9 mouse cellular contexts compared by ENCODE assay signal in genomic region chr4:137890596-137890995, GRCm38 (mm10). TPM values are rescaled to one million over a fixed set of nuclear protein-coding genes. Genes with fewer than 3 reads are reported as not detected.
DNase-seq lines count a peak whose midpoint lies in the region; TF ChIP-seq lines count a peak whose summit lies in the region.
"Had no signal": no experiment of that assay in that cellular context is flagged by ENCODE, and none has a peak within 500 bp of the region (broad histone marks: within the 10 kb centered on the region; RNA-seq: fewer than 3 reads in every experiment).

No protein-coding gene starts in this region.

- peak; percentile 81 for DNase-seq in gastrocnemius, adult 18-20 months (ENCODE audit: low spot score)
- DNase-seq in gastrocnemius, postnatal 10 days, result no peak
- DNase-seq in 3T3-L1 (ENCODE audit: low read depth, low spot score), result peak; percentile 83
- peak; percentile 58 to 67 for DNase-seq in heart, postnatal 14 days
- DNase-seq in lung, postnatal 4 days, result peak; percentile 72 to 76
- DNase-seq in embryo, embryonic 11 days, result no peak
- no peak for DNase-seq in ovary, adult 18-20 months (ENCODE audit: low spot score)

- no peak for TF ChIP-seq POLR2A in bone marrow, adult 2 months (IDR thresholded peaks at IDR 0.05; ENCODE audit: borderline replicate concordance, control insufficient read depth, low read depth, low read length)

- H3K27ac ChIP-seq in bone marrow, adult 2 months (ENCODE audit: control insufficient read depth, insufficient read depth, low read depth, low read length, poor library complexity), result no peak overlapping the region

- H3K4me1 ChIP-seq in bone marrow, adult 2 months (ENCODE audit: control insufficient read depth, insufficient read depth, low read length), result no peaks in the 10 kb centered on the region

- TF ChIP-seq CTCF in bone marrow, adult 2 months (IDR thresholded peaks at IDR 0.05; ENCODE audit: control insufficient read depth, insufficient read depth, low read length), result peak; percentile 40; the same call in 1 of the 2 replicates

- intact Hi-C loops in heart, postnatal 14 days (cut with DNase I), result no loop called here

- H3K4me3 ChIP-seq in bone marrow, adult 2 months (replicated peaks; ENCODE audit: control insufficient read depth, low read depth, low read length), result no peak overlapping the region
- H3K4me3 ChIP-seq: erythroblast, embryonic 14.5 days had no signal

- 36% methylated on average over 4 of the region's 4 CpGs for WGBS in bone marrow, adult 2 months

RNA-seq across cellular contexts. Expression of gene Ece1, which starts 28.6 kb away (rescaled TPM):
- total RNA-seq in gastrocnemius, adult 18-20 months (2021), result 10 to 100 TPM; 65.0 to 78.0 TPM
- 10 to 100 TPM; 51.8 to 53.6 TPM for total RNA-seq in gastrocnemius, postnatal 10 days (2021)
- 4.3 and 7.3 TPM in 2 replicates for polyA plus RNA-seq in bone marrow, adult 2 months (2011; ENCODE audit: insufficient read depth, insufficient read length, low replicate concordance, missing spikeins)
- total RNA-seq in heart, postnatal 14 days (2021), result 100 to 1,000 TPM in 1 of 2 experiments, 10 to 100 TPM in 1; 94.5 to 117 TPM

Comparison
In these comparisons a context has a peak if more than half of its experiments do, and no peak if none do; other contexts are left out.
1. DNase-seq: peak in gastrocnemius, adult 18-20 months (single experiment), 3T3-L1 (single experiment), heart, postnatal 14 days (2 of 2) and lung, postnatal 4 days (2 of 2); none in gastrocnemius, postnatal 10 days (single experiment), embryo, embryonic 11 days (single experiment) and ovary, adult 18-20 months (single experiment).